Mouse (Mus musculus) embryonic fibroblast, embryonic 13.5 days (primary cell): ENCODE results near the gene Trim29.

Experiments used
- CTCF ChIP-seq: IDR thresholded peaks from 2 replicates; pipeline ENCODE4 v1.5.1; 2011; ENCODE audit warnings: mild to moderate bottlenecking, control low read depth, low read length, moderate library complexity, borderline replicate concordance; ENCODE audit not compliant: insufficient read depth
- POLR2A ChIP-seq: IDR thresholded peaks from 2 replicates; pipeline ENCODE4 v1.6.1; 2011; ENCODE audit warnings: low read depth, mild to moderate bottlenecking, control low read depth, low read length, moderate library complexity

- no peak for TF ChIP-seq CTCF
- TF ChIP-seq POLR2A: no peak
Measured at GRCm38 (mm10) chr9:43262390-43262789, 48.3 kb upstream of the Trim29 start.
